Comparison of ENCODE assay signal across 8 mouse cellular contexts in the genomic region with DNA sequence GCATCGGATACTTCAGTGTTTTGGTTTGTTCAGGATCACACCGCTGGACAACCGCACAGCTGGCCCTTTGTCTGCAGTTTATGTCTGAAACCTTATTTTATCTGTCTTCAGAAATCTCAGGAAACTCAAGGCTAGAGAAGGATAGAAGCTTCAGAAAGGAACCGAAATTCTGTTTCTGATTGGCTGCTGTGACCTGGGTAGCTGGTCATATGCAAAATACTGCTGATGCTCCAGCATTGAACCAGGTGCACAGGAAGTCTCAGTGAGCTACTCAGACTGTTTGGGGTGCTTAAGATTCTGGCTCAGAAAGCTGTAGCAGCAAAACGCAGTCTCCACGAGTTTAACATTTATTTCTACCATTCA. TPM values are rescaled to one million over a fixed set of nuclear protein-coding genes. Genes with fewer than 3 reads are reported as not detected.
A peak's percentile ranks its signal among the peaks of the same experiment; 100 is the strongest.
DNase-seq lines count a peak whose midpoint lies in the region; ATAC-seq and TF ChIP-seq lines count a peak whose summit lies in the region.

No protein-coding gene starts in this region.

- peak overlapping the region; percentile 68 for H3K27ac ChIP-seq in embryonic facial prominence, embryonic 11.5 days (replicated peaks; ENCODE audit: low read depth, low read length)
- H3K27ac ChIP-seq in midbrain, embryonic 15.5 days: peak overlapping the region; percentile 90

- H3K27me3 ChIP-seq in C2C12 (ENCODE audit: control insufficient read depth, insufficient read depth, insufficient read length): no peaks in the 10 kb centered on the region
- H3K27me3 ChIP-seq in embryonic facial prominence, embryonic 11.5 days (ENCODE audit: control insufficient read depth, insufficient read depth, low read length): no peaks in the 10 kb centered on the region
- H3K27me3 ChIP-seq in midbrain, embryonic 15.5 days (replicated peaks): no peaks in the 10 kb centered on the region

- peak overlapping the region; percentile 36 for H3K4me2 ChIP-seq in embryonic facial prominence, embryonic 11.5 days (ENCODE audit: low read depth, low read length)
- peak overlapping the region; percentile 55 for H3K4me2 ChIP-seq in midbrain, embryonic 15.5 days

- H3K4me3 ChIP-seq in C2C12 (ENCODE audit: insufficient read depth, poor library complexity, severe bottlenecking): peak overlapping the region; percentile 59
- peak overlapping the region; percentile 73 for H3K4me3 ChIP-seq in embryonic facial prominence, embryonic 11.5 days (ENCODE audit: low read depth, low read length)
- peak overlapping the region; percentile 78 for H3K4me3 ChIP-seq in midbrain, embryonic 15.5 days

- no peaks in the 10 kb centered on the region for H3K9me3 ChIP-seq in embryonic facial prominence, embryonic 11.5 days (replicated peaks; ENCODE audit: control insufficient read depth, low read length)
- H3K9me3 ChIP-seq in midbrain, embryonic 15.5 days: no peaks in the 10 kb centered on the region

- no peaks in the 10 kb centered on the region for H3K79me3 ChIP-seq in C2C12 (ENCODE audit: low read depth)

- peak; percentile 76 for ATAC-seq in frontal cortex, adult (ENCODE audit: low TSS enrichment)
- ATAC-seq in embryonic facial prominence, embryonic 11.5 days (replicated peaks; ENCODE audit: insufficient number of reproducible peaks, low FRiP score, low TSS enrichment, low read depth): peak; percentile 77
- peak; percentile 92 for ATAC-seq in inflammation-experienced regulatory T-cells, adult 6 months
- peak; percentile 93 for ATAC-seq in midbrain, embryonic 15.5 days (replicated peaks)

- TF ChIP-seq CTCF in C2C12 (IDR thresholded peaks at IDR 0.05; ENCODE audit: control insufficient read depth, insufficient read depth, insufficient read length): no peak

- H3ac ChIP-seq in C2C12 (ENCODE audit: control insufficient read depth, insufficient read length, low read depth): peak overlapping the region; percentile 93

- no peaks in the 10 kb centered on the region for H3K79me2 ChIP-seq in C2C12 (ENCODE audit: control insufficient read depth, insufficient read depth)

- H3K36me3 ChIP-seq in C2C12 (ENCODE audit: control insufficient read depth, insufficient read depth): no peaks in the 10 kb centered on the region
- no peaks in the 10 kb centered on the region for H3K36me3 ChIP-seq in embryonic facial prominence, embryonic 11.5 days (replicated peaks; ENCODE audit: control insufficient read depth, insufficient read depth, low read depth, low read length)
- no peaks in the 10 kb centered on the region for H3K36me3 ChIP-seq in midbrain, embryonic 15.5 days (replicated peaks)

- DNase-seq in frontal cortex, postnatal 10 days (ENCODE audit: low spot score in 2 of 2): no peak
- DNase-seq in embryonic facial prominence, embryonic 11.5 days (ENCODE audit: low spot score): peak; percentile 72
- no peak for DNase-seq in adrenal gland, adult (ENCODE audit: inconsistent age in 2 of 2, low spot score in 1 of 2)
- no peak for DNase-seq in frontal cortex, postnatal 14 days (ENCODE audit: low spot score in 2 of 2)

- peak overlapping the region; percentile 91 for H3K9ac ChIP-seq in embryonic facial prominence, embryonic 11.5 days (replicated peaks; ENCODE audit: low read length)
- H3K9ac ChIP-seq in midbrain, embryonic 15.5 days: peak overlapping the region; percentile 78

- WGBS in embryonic facial prominence, embryonic 11.5 days: 0% methylated on average over 6 of the region's 6 CpGs
- 2% methylated on average over 6 of the region's 6 CpGs for WGBS in midbrain, embryonic 15.5 days

- no peaks in the 10 kb centered on the region for H3K4me1 ChIP-seq in embryonic facial prominence, embryonic 11.5 days (ENCODE audit: control insufficient read depth, insufficient read depth, low read length)
- peaks cover 9% of the 10 kb centered on the region for H3K4me1 ChIP-seq in midbrain, embryonic 15.5 days

TF ChIP-seq in C2C12, 6 proteins besides CTCF, POLR2A, EP300 and RAD21:
- no peak for TF ChIP-seq MYOD1 (IDR thresholded peaks at IDR 0.05; ENCODE audit: control insufficient read depth, insufficient read length, low read depth)
- no peak for TF ChIP-seq MAX (IDR thresholded peaks at IDR 0.05)
- TF ChIP-seq FOSL1 (IDR thresholded peaks at IDR 0.05; ENCODE audit: insufficient read depth, low read length, poor library complexity, severe bottlenecking): no peak
- no peak for TF ChIP-seq CEBPB (IDR thresholded peaks at IDR 0.05; ENCODE audit: low read depth)
- TF ChIP-seq USF1 (IDR thresholded peaks at IDR 0.05; ENCODE audit: low read depth): no peak
- TF ChIP-seq MYOG (IDR thresholded peaks at IDR 0.05; ENCODE audit: control insufficient read depth, extremely low read depth, insufficient read length): no peak

RNA-seq across cellular contexts. Expression of a gene that starts 0.4 kb away (rescaled TPM):
- 1.4 TPM for polyA plus RNA-seq in C2C12 (2012; fragmentation: generic; extraction: Trizol)
- 11.2 and 12.1 TPM in 2 replicates for polyA plus RNA-seq in embryonic facial prominence, embryonic 11.5 days (2014; fragmentation: Nextera tagmentation; extraction: Ambion mirVana)
- polyA plus RNA-seq in inflammation-experienced regulatory T-cells, adult 6 months (2017; shearing (Covaris generic)): 10 to 100 TPM; 30.0 to 40.0 (median 35.7) TPM
- 5.3 and 5.4 TPM in 2 replicates for polyA plus RNA-seq in midbrain, embryonic 15.5 days (2015; fragmentation: Nextera tagmentation; extraction: Ambion mirVana)
